8 mouse cellular contexts compared by ENCODE assay signal in genomic region chr7:25680514-25681258, GRCm38 (mm10). TPM values are rescaled to one million over a fixed set of nuclear protein-coding genes. Genes with fewer than 3 reads are reported as not detected.
DNase-seq lines count a peak whose midpoint lies in the region; ATAC-seq lines count a peak whose summit lies in the region.

Gene B9d2, plus strand, starts transcription at chr7:25680780.

- H3K27ac ChIP-seq in intestine, embryonic 14.5 days (ENCODE audit: low read depth), result peak within 1 kb of the TSS; percentile 80

- intact Hi-C loops in left cerebral cortex, postnatal 14 days (cut with DNase I), result no loop called here

- H3K4me1 ChIP-seq in intestine, embryonic 14.5 days (replicated peaks; ENCODE audit: control insufficient read depth, insufficient read depth, low read length), result peaks cover 8% of the 10 kb centered on the region; the same call in 1 of the 2 replicates

- peaks cover 6% of the 10 kb centered on the region; the same call in 1 of the 2 replicates for H3K27me3 ChIP-seq in intestine, embryonic 14.5 days (replicated peaks; ENCODE audit: control insufficient read depth, insufficient read depth, low read length)

- WGBS in intestine, embryonic 14.5 days, result under 1% methylated on average over 46 of the region's 46 CpGs

- peak; percentile 96 for ATAC-seq in intestine, embryonic 14.5 days (replicated peaks; ENCODE audit: low FRiP score, low TSS enrichment, low read depth)

- H3K9ac ChIP-seq in intestine, embryonic 14.5 days (ENCODE audit: low read length), result peak within 1 kb of the TSS; percentile 44

- H3K9me3 ChIP-seq in intestine, embryonic 14.5 days (ENCODE audit: control insufficient read depth, low read length), result no peaks in the 10 kb centered on the region

- H3K36me3 ChIP-seq in intestine, embryonic 14.5 days (ENCODE audit: control insufficient read depth, insufficient read depth, low read length), result peaks cover 4% of the 10 kb centered on the region; the same call in 1 of the 2 replicates

- H3K4me2 ChIP-seq in intestine, embryonic 14.5 days (ENCODE audit: low read length), result peak within 1 kb of the TSS; percentile 60

- peak within 1 kb of the TSS; percentile 60 for H3K4me3 ChIP-seq in intestine, embryonic 14.5 days (ENCODE audit: low read depth, low read length)

- peak; percentile 97 to 100 for DNase-seq in adrenal gland, adult (ENCODE audit: inconsistent age in 2 of 2, low spot score in 1 of 2)
- DNase-seq in embryo, embryonic 10.5 days (ENCODE audit: low spot score), result peak; percentile 97
- peak; percentile 93 for DNase-seq in gastrocnemius, postnatal 25 days
- peak; percentile 98 for DNase-seq in intestine, embryonic 14.5 days (ENCODE audit: low spot score)
- peak; percentile 91 to 95 for DNase-seq in left cerebral cortex, postnatal 14 days (ENCODE audit: low spot score in 2 of 2)
- DNase-seq in mesoderm, embryonic 11.5 days (ENCODE audit: low read depth, low spot score), result peak; percentile 94
- peak; percentile 91 to 92 for DNase-seq in right cerebral cortex, postnatal 36 days (ENCODE audit: low spot score in 2 of 2)
- peak; percentile 96 for DNase-seq in yolk sac, embryonic 10.5 days (ENCODE audit: low spot score)

RNA-seq across cellular contexts. Expression of gene B9d2, which starts in this region (rescaled TPM):
- 1 to 10 TPM; 8.4 to 8.8 TPM for total RNA-seq in gastrocnemius, postnatal 25 days (2021)
- 27.2 and 32.0 TPM in 2 replicates for polyA plus RNA-seq in intestine, embryonic 14.5 days (2014; fragmentation: Nextera tagmentation; extraction: Ambion mirVana)
- total RNA-seq in left cerebral cortex, postnatal 14 days (2021), result 10 to 100 TPM; 25.5 to 30.1 TPM

Comparison
In these comparisons a context has a peak if more than half of its experiments do, and no peak if none do; other contexts are left out.
1. Peak in every context shown above with its lines: DNase-seq, ATAC-seq, H3K4me3 ChIP-seq and H3K27ac ChIP-seq.